Mouse (Mus musculus): ENCODE measurements around the gene Hspa5. TPM values are rescaled to one million over a fixed set of nuclear protein-coding genes. Genes with fewer than 3 reads are reported as not detected.
"Not testable (repeated sequence)": the region's sequence is repeated elsewhere in the genome, so short reads cannot be mapped to it uniquely, and the experiment has no call there.

The Hspa5 gene
- total and polyA plus RNA-seq, 3 experiments: 59.2 to 367 (median 127) TPM

- ATAC-seq (ENCODE audit: extremely low read depth, insufficient number of reproducible peaks, low FRiP score, poor library complexity, severe bottlenecking) (no peak), DNase-seq (ENCODE audit: low spot score) (no peak)
- Histone ChIP-seq H3K4me1 (ENCODE audit: insufficient read depth, low read depth, low read length) (peaks cover 50% of the 10 kb centered on the region), H3K9me3 (replicated peaks) (no peaks in the 10 kb centered on the region), H3K36me3 (replicated peaks) (peaks cover 32% of the 10 kb centered on the region), H3K27me3 (ENCODE audit: insufficient read depth, low read length) (no peaks in the 10 kb centered on the region), H3K4me3 (ENCODE audit: low read depth, low read length) (no peak overlapping the region)
- no peak for TF ChIP-seq POLR2AphosphoS5 (IDR thresholded peaks at IDR 0.05; ENCODE audit: insufficient replicate concordance, low read depth, low read length)
- no peak for TF ChIP-seq GATA1 (IDR thresholded peaks at IDR 0.05; ENCODE audit: borderline replicate concordance, low read length)
- TF ChIP-seq GATA2 (IDR thresholded peaks at IDR 0.05; ENCODE audit: borderline replicate concordance, low read depth, low read length): no peak
- no peak for TF ChIP-seq CTCF (IDR thresholded peaks at IDR 0.05; ENCODE audit: low read depth, low read length)
Observed at GRCm38 (mm10) chr2:34750245-34750644, 21.5 kb upstream of the Hspa5 start.

GRCm38 (mm10) chr2:34753811-34754550 is 17.8 kb upstream of the Hspa5 start:
- ATAC-seq (ENCODE audit: extremely low read depth, insufficient number of reproducible peaks, low FRiP score, poor library complexity, severe bottlenecking) (peak; percentile 65), DNase-seq (ENCODE audit: low spot score) (peak; percentile 84)
- no peaks in the 10 kb centered on the region for H3K27me3 ChIP-seq (ENCODE audit: insufficient read depth, low read length)
- peaks cover 38% of the 10 kb centered on the region for H3K4me1 ChIP-seq (ENCODE audit: insufficient read depth, low read depth, low read length)
- no peaks in the 10 kb centered on the region for H3K9me3 ChIP-seq (replicated peaks)
- TF ChIP-seq GATA2 (IDR thresholded peaks at IDR 0.05; ENCODE audit: borderline replicate concordance, low read depth, low read length) (no peak), CTCF (IDR thresholded peaks at IDR 0.05; ENCODE audit: low read depth, low read length) (no peak), TAL1 (conservative IDR thresholded peaks at IDR 0.05; ENCODE audit: low read depth, low read length) (no peak), GATA1 (IDR thresholded peaks at IDR 0.05; ENCODE audit: borderline replicate concordance, low read length) (no peak), POLR2AphosphoS5 (IDR thresholded peaks at IDR 0.05; ENCODE audit: insufficient replicate concordance, low read depth, low read length) (no peak)
- peak overlapping the region; percentile 98 for H3K4me3 ChIP-seq (ENCODE audit: low read depth, low read length)
- H3K36me3 ChIP-seq (replicated peaks): peaks cover 9% of the 10 kb centered on the region

- DNase-seq (ENCODE audit: low spot score) (no peak), ATAC-seq (ENCODE audit: extremely low read depth, insufficient number of reproducible peaks, low FRiP score, poor library complexity, severe bottlenecking) (no peak; the same call in 1 of the 2 replicates)
- peaks cover 6% of the 10 kb centered on the region for H3K36me3 ChIP-seq (replicated peaks)
- no peaks in the 10 kb centered on the region for H3K27me3 ChIP-seq (ENCODE audit: insufficient read depth, low read length)
- H3K9me3 ChIP-seq (replicated peaks): no peaks in the 10 kb centered on the region
- no peak for TF ChIP-seq POLR2AphosphoS5 (IDR thresholded peaks at IDR 0.05; ENCODE audit: insufficient replicate concordance, low read depth, low read length)
- no peak for TF ChIP-seq TAL1 (conservative IDR thresholded peaks at IDR 0.05; ENCODE audit: low read depth, low read length)
- peaks cover 34% of the 10 kb centered on the region for H3K4me1 ChIP-seq (ENCODE audit: insufficient read depth, low read depth, low read length)
- H3K4me3 ChIP-seq (ENCODE audit: low read depth, low read length): peak within 1 kb of the TSS; percentile 98
Observed at GRCm38 (mm10) chr2:34754551-34755358, 17.0 kb upstream of the Hspa5 start, which contains the start of gene Gapvd1. Gene Gapvd1 (minus strand): TSS chr2:34755232.

- H3K27me3 ChIP-seq (ENCODE audit: insufficient read depth, low read length): no peaks in the 10 kb centered on the region
- no peaks in the 10 kb centered on the region for H3K9me3 ChIP-seq (replicated peaks)
- H3K4me3 ChIP-seq (ENCODE audit: low read depth, low read length): no peak overlapping the region
- peaks cover 20% of the 10 kb centered on the region for H3K4me1 ChIP-seq (ENCODE audit: insufficient read depth, low read depth, low read length)
- no peak for DNase-seq (ENCODE audit: low spot score)
- no peak for ATAC-seq (ENCODE audit: extremely low read depth, insufficient number of reproducible peaks, low FRiP score, poor library complexity, severe bottlenecking)
- no peak for TF ChIP-seq POLR2AphosphoS5 (IDR thresholded peaks at IDR 0.05; ENCODE audit: insufficient replicate concordance, low read depth, low read length)
- no peak for TF ChIP-seq GATA1 (IDR thresholded peaks at IDR 0.05; ENCODE audit: borderline replicate concordance, low read length)
- TF ChIP-seq TAL1 (conservative IDR thresholded peaks at IDR 0.05; ENCODE audit: low read depth, low read length): no peak
- no peak for TF ChIP-seq CTCF (IDR thresholded peaks at IDR 0.05; ENCODE audit: low read depth, low read length)
- no peaks in the 10 kb centered on the region for H3K36me3 ChIP-seq (replicated peaks)
Observed at GRCm38 (mm10) chr2:34757341-34757740, 14.4 kb upstream of the Hspa5 start.

- ATAC-seq (ENCODE audit: extremely low read depth, insufficient number of reproducible peaks, low FRiP score, poor library complexity, severe bottlenecking); DNase-seq (ENCODE audit: low spot score); H3K36me3 ChIP-seq (replicated peaks); H3K4me3 ChIP-seq (ENCODE audit: low read depth, low read length); H3K27me3 ChIP-seq (ENCODE audit: insufficient read depth, low read length); H3K9me3 ChIP-seq (replicated peaks): not testable (repeated sequence)
- H3K4me1 ChIP-seq (ENCODE audit: insufficient read depth, low read depth, low read length): peaks cover 18% of the 10 kb centered on the region
Observed at GRCm38 (mm10) chr2:34761272-34761671, 10.5 kb upstream of the Hspa5 start.

- H3K4me3 ChIP-seq (ENCODE audit: low read depth, low read length): no peak overlapping the region
- no peaks in the 10 kb centered on the region for H3K36me3 ChIP-seq (replicated peaks)
- ATAC-seq (ENCODE audit: extremely low read depth, insufficient number of reproducible peaks, low FRiP score, poor library complexity, severe bottlenecking): peak; percentile 84
- DNase-seq (ENCODE audit: low spot score): no peak
- peaks cover 18% of the 10 kb centered on the region for H3K4me1 ChIP-seq (ENCODE audit: insufficient read depth, low read depth, low read length)
- peaks cover 5% of the 10 kb centered on the region for H3K9me3 ChIP-seq (replicated peaks)
- H3K27me3 ChIP-seq (ENCODE audit: insufficient read depth, low read length): no peaks in the 10 kb centered on the region
- TF ChIP-seq GATA1 (IDR thresholded peaks at IDR 0.05; ENCODE audit: borderline replicate concordance, low read length) (no peak), POLR2AphosphoS5 (IDR thresholded peaks at IDR 0.05; ENCODE audit: insufficient replicate concordance, low read depth, low read length) (no peak), CTCF (IDR thresholded peaks at IDR 0.05; ENCODE audit: low read depth, low read length) (no peak), GATA2 (IDR thresholded peaks at IDR 0.05; ENCODE audit: borderline replicate concordance, low read depth, low read length) (no peak), TAL1 (conservative IDR thresholded peaks at IDR 0.05; ENCODE audit: low read depth, low read length) (peak; percentile 61)
Observed at GRCm38 (mm10) chr2:34762174-34762573, 9.6 kb upstream of the Hspa5 start.

All from G1E (cell line).